ENCODE assay signal across 8 mouse cellular contexts in the genomic region with DNA sequence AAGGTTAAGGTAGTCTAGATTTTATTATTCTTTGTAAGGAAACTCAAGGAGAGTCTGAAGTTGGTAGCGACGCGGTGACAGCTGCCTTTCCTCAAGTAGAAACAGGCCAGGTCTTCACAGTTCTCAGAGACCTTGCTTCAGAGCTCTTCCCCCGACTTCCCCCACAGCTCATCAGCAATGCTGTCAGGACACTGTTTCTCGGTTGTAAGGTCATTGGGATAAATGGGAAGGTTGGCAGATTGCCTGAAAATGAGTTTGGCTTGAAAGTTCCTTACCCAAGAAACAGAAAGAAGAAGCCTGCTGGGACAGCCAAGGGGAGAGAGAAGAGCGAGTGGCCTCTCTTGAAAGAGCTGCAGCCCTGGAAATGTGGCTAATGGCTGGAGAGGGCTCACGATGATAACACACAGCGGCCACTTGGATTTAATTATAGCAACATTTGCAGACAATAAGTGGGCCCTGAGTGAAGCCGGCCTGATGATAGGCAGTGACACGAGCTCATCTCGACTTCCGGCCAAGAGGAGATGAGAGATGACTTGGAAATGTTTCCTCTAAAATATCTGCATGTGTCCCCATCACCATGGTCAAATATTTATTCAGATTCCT.
DNase-seq lines count a peak whose midpoint lies in the region; ATAC-seq lines count a peak whose summit lies in the region.

No protein-coding gene starts in this region.

- H3K36me3 ChIP-seq in embryonic facial prominence, embryonic 14.5 days (ENCODE audit: control insufficient read depth, insufficient read depth, low read length) = no peaks in the 10 kb centered on the region
- no peaks in the 10 kb centered on the region for H3K36me3 ChIP-seq in embryonic facial prominence, embryonic 10.5 days (replicated peaks)
- no peaks in the 10 kb centered on the region for H3K36me3 ChIP-seq in lung, embryonic 15.5 days
- no peaks in the 10 kb centered on the region for H3K36me3 ChIP-seq in heart, embryonic 10.5 days

- no peak overlapping the region for H3K27ac ChIP-seq in embryonic facial prominence, embryonic 14.5 days (replicated peaks; ENCODE audit: low read depth, low read length)
- H3K27ac ChIP-seq in embryonic facial prominence, embryonic 10.5 days (replicated peaks) = no peak overlapping the region
- peak overlapping the region; percentile 12 for H3K27ac ChIP-seq in lung, embryonic 15.5 days
- peak overlapping the region; percentile 24 for H3K27ac ChIP-seq in heart, embryonic 10.5 days

- H3K9ac ChIP-seq in embryonic facial prominence, embryonic 14.5 days (ENCODE audit: low read depth, low read length) = no peak overlapping the region
- no peak overlapping the region for H3K9ac ChIP-seq in lung, embryonic 15.5 days

- H3K27me3 ChIP-seq in embryonic facial prominence, embryonic 14.5 days (replicated peaks; ENCODE audit: control insufficient read depth, insufficient read depth, low read length) = no peaks in the 10 kb centered on the region
- no peaks in the 10 kb centered on the region for H3K27me3 ChIP-seq in embryonic facial prominence, embryonic 10.5 days (replicated peaks; ENCODE audit: low read depth, poor library complexity, severe bottlenecking)
- H3K27me3 ChIP-seq in lung, embryonic 15.5 days = no peaks in the 10 kb centered on the region
- no peaks in the 10 kb centered on the region for H3K27me3 ChIP-seq in heart, embryonic 10.5 days (ENCODE audit: insufficient read depth, poor library complexity, severe bottlenecking)

- ATAC-seq in embryonic facial prominence, embryonic 14.5 days (ENCODE audit: low read depth) = no peak
- peak; percentile 88 for ATAC-seq in lung, embryonic 15.5 days (ENCODE audit: borderline replicate concordance, extremely low read depth, low FRiP score, low TSS enrichment)

- H3K9me3 ChIP-seq in embryonic facial prominence, embryonic 14.5 days (ENCODE audit: control insufficient read depth, low read length) = no peaks in the 10 kb centered on the region
- H3K9me3 ChIP-seq in embryonic facial prominence, embryonic 10.5 days = no peaks in the 10 kb centered on the region
- no peaks in the 10 kb centered on the region for H3K9me3 ChIP-seq in lung, embryonic 15.5 days
- no peaks in the 10 kb centered on the region for H3K9me3 ChIP-seq in heart, embryonic 10.5 days

- no peaks in the 10 kb centered on the region for H3K4me1 ChIP-seq in embryonic facial prominence, embryonic 14.5 days (ENCODE audit: control insufficient read depth, insufficient read depth, low read length)
- peaks cover 5% of the 10 kb centered on the region; the same call in 1 of the 2 replicates for H3K4me1 ChIP-seq in embryonic facial prominence, embryonic 10.5 days
- H3K4me1 ChIP-seq in lung, embryonic 15.5 days = peaks cover 13% of the 10 kb centered on the region; the same call in 1 of the 2 replicates
- peaks cover 13% of the 10 kb centered on the region for H3K4me1 ChIP-seq in heart, embryonic 10.5 days

- H3K4me3 ChIP-seq in embryonic facial prominence, embryonic 14.5 days (ENCODE audit: low read depth, low read length) = no peak overlapping the region
- no peak overlapping the region for H3K4me3 ChIP-seq in embryonic facial prominence, embryonic 10.5 days
- H3K4me3 ChIP-seq in lung, embryonic 15.5 days = no peak overlapping the region
- no peak overlapping the region for H3K4me3 ChIP-seq in heart, embryonic 10.5 days

- WGBS in embryonic facial prominence, embryonic 14.5 days = 55% methylated on average over 12 of the region's 12 CpGs
- 75% methylated on average over 12 of the region's 12 CpGs for WGBS in embryonic facial prominence, embryonic 10.5 days
- WGBS in lung, embryonic 15.5 days = 39% methylated on average over 12 of the region's 12 CpGs
- WGBS in heart, embryonic 10.5 days = 39% methylated on average over 12 of the region's 12 CpGs

- H3K4me2 ChIP-seq in embryonic facial prominence, embryonic 14.5 days (ENCODE audit: low read depth, low read length) = no peak overlapping the region
- H3K4me2 ChIP-seq in lung, embryonic 15.5 days = peak overlapping the region; percentile 35; the same call in 1 of the 2 replicates

- DNase-seq in embryonic facial prominence, embryonic 14.5 days (ENCODE audit: low spot score) = peak; percentile 43
- no peak for DNase-seq in embryonic facial prominence, embryonic 10.5 days (ENCODE audit: low spot score)
- no peak for DNase-seq in lung, adult 18-20 months
- DNase-seq in heart, embryonic 10.5 days (ENCODE audit: low spot score) = peak; percentile 77
- peak; percentile 34 to 39 for DNase-seq in lung, postnatal 4 days
- no peak for DNase-seq in T-cell, adult 2 months (ENCODE audit: low spot score)
- no peak for DNase-seq in spleen, adult 18-20 months

Comparison
In these comparisons a context has a peak if more than half of its experiments do, and no peak if none do; other contexts are left out.
1. DNase-seq: peak in embryonic facial prominence, embryonic 14.5 days (single experiment), heart, embryonic 10.5 days (single experiment) and lung, postnatal 4 days (2 of 2); none in embryonic facial prominence, embryonic 10.5 days (single experiment), lung, adult 18-20 months (0 of 2), T-cell, adult 2 months (single experiment) and spleen, adult 18-20 months (0 of 2).
2. H3K27ac ChIP-seq: peak in lung, embryonic 15.5 days (single experiment) and heart, embryonic 10.5 days (single experiment); none in embryonic facial prominence, embryonic 14.5 days (single experiment) and embryonic facial prominence, embryonic 10.5 days (single experiment).